Mouse (Mus musculus) WW6 (cell line): ENCODE measurements around the gene Car5a.

Experiments used
- DNase-seq: peaks from one replicate; pipeline ENCODE4 v3.0.0-alpha.2; 2013; ENCODE audit warnings: low read depth, low spot score

Gene Car5a

GRCm38 (mm10) chr8:121906542-121907512 is 37.9 kb downstream of the Car5a start:
- DNase-seq, result no peak

- no peak for DNase-seq
These were observed 38.8 kb downstream of the Car5a start for GRCm38 (mm10) chr8:121905864-121906263.

GRCm38 (mm10) chr8:121905420-121905819 is 39.3 kb downstream of the Car5a start:
- DNase-seq, result no peak

- DNase-seq, result no peak
These were observed 39.7 kb downstream of the Car5a start for GRCm38 (mm10) chr8:121904999-121905398.

GRCm38 (mm10) chr8:121903977-121904376 is 40.7 kb downstream of the Car5a start:
- no peak for DNase-seq

GRCm38 (mm10) chr8:121901498-121902236 is 43.0 kb downstream of the Car5a start:
- DNase-seq, result no peak

GRCm38 (mm10) chr8:121899180-121900044 is 45.3 kb downstream of the Car5a start:
- DNase-seq, result no peak

- DNase-seq, result no peak
These were observed 46.2 kb downstream of the Car5a start for GRCm38 (mm10) chr8:121898401-121898931.

GRCm38 (mm10) chr8:121897871-121898381 is 46.8 kb downstream of the Car5a start:
- DNase-seq, result no peak

- DNase-seq, result no peak
These were observed 47.5 kb downstream of the Car5a start for GRCm38 (mm10) chr8:121897205-121897604.

GRCm38 (mm10) chr8:121896476-121897145 is 48.1 kb downstream of the Car5a start:
- no peak for DNase-seq

- no peak for DNase-seq
These were observed 48.8 kb downstream of the Car5a start for GRCm38 (mm10) chr8:121895910-121896309.

- DNase-seq, result no peak
These were observed 51.8 kb downstream of the Car5a start for GRCm38 (mm10) chr8:121892875-121893274.

- DNase-seq, result no peak
These were observed 54.6 kb downstream of the Car5a start for GRCm38 (mm10) chr8:121889810-121890785.

GRCm38 (mm10) chr8:121889317-121889716 is 55.4 kb downstream of the Car5a start:
- no peak for DNase-seq

GRCm38 (mm10) chr8:121887547-121887946 is 57.2 kb downstream of the Car5a start:
- DNase-seq, result no peak

GRCm38 (mm10) chr8:121885433-121885832 is 59.3 kb downstream of the Car5a start:
- DNase-seq, result no peak

- DNase-seq, result no peak
These were observed 59.7 kb downstream of the Car5a start for GRCm38 (mm10) chr8:121885001-121885400.

GRCm38 (mm10) chr8:121884181-121884580 is 60.5 kb downstream of the Car5a start:
- no peak for DNase-seq
